Mouse (Mus musculus) cerebellum, adult 8-10 months (tissue): ENCODE results near the gene Cacna2d3.
A peak's percentile ranks its signal among the peaks of the same experiment; 100 is the strongest.

Experiments
- DNase-seq: peaks from one replicate; pipeline ENCODE4 v3.0.0; 2022

Cacna2d3 gene

GRCm38 (mm10) chr14:28886661-28887060 is 835.0 kb downstream of the Cacna2d3 start:
- DNase-seq: peak; percentile 7

DNA sequence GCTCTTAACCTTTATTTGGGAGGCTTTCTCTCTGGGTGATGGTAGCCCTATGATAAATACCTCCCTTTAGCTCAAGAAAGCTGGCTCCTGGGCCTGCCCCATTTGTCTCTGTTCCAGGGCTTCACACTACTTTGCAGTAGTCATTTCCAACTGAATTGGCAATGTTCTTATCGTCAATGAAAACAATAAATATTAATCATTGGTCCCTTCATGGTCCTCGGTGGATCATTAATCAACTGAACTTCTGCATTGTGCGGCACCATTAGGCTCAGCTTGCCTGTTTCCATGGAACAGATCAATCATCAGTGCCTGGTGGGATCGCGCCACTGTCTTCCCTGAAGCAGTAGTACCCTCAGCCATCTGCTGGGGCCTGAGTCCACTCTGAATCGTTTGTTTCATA is 850.7 kb downstream of the Cacna2d3 start:
- no peak for DNase-seq

- no peak for DNase-seq
These were observed 851.3 kb downstream of the Cacna2d3 start for GRCm38 (mm10) chr14:28870382-28870781.

DNA sequence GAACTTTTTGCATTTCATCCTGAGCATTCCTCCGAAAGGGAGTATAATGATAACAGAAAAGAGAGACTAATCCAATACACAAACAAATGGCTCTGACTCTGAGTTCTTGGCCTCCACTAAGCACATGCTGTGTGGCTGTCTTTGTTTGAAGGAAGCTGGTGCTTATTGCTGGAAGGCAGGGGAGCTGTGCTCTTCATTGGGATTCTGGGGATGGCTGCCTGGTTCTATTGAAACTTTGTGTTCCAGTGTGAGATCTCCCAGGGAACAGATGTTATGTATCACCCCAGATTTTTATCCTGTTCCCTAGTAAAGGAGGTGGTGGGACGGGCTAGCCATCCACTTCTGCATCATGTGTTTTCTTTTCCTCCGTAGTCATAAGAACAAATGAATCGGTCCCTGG is 856.7 kb downstream of the Cacna2d3 start:
- no peak for DNase-seq

- DNase-seq: peak; percentile 33
These were observed 860.5 kb downstream of the Cacna2d3 start for GRCm38 (mm10) chr14:28861142-28861541.
